Mouse (Mus musculus): Measurements from ENCODE around the gene Cypt3. TPM values are rescaled to one million over a fixed set of nuclear protein-coding genes. Genes with fewer than 3 reads are reported as not detected.

Cypt3 gene
- polyA plus RNA-seq (2016; fragmentation: Nextera tagmentation; extraction: Ambion mirVana): not detected in 2 replicates

DNA sequence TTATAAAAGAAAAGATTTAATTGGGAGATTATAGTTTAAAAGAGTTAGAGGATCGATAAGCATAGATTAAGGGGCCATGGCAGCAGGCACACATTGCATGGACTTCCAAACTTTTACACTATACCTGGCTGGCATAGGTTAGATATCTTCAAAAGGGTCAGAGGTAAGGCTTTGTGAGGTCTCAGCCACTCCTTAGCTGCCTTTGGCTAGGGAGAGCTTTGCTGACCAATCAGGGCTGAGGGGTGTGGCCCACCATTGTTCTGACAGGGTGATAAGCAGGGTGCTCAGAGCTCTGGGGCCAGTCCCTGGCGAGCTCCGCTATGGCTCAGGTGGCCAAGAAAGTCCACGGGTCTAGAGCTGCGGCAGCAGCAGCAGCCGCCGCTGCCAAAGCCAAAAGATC lies at the start of gene Cypt3:
Gene Cypt3 (plus strand): TSS at position 301 of the 400 bp plus-strand sequence.
- no peak within 1 kb of the TSS for H3K4me2 ChIP-seq (replicated peaks)
- H3K4me3 ChIP-seq: no peak within 1 kb of the TSS
- no peak within 1 kb of the TSS for H3K9ac ChIP-seq
- no peaks in the 10 kb centered on the region for H3K4me1 ChIP-seq
- no peaks in the 10 kb centered on the region for H3K9me3 ChIP-seq
- no peaks in the 10 kb centered on the region for H3K27me3 ChIP-seq
- WGBS: 78% methylated on average over 7 of the region's 7 CpGs
- no peak within 1 kb of the TSS for H3K27ac ChIP-seq
- no peak for ATAC-seq (ENCODE audit: insufficient number of reproducible peaks, insufficient read depth, low FRiP score, low TSS enrichment)
- H3K36me3 ChIP-seq: no peaks in the 10 kb centered on the region

DNA sequence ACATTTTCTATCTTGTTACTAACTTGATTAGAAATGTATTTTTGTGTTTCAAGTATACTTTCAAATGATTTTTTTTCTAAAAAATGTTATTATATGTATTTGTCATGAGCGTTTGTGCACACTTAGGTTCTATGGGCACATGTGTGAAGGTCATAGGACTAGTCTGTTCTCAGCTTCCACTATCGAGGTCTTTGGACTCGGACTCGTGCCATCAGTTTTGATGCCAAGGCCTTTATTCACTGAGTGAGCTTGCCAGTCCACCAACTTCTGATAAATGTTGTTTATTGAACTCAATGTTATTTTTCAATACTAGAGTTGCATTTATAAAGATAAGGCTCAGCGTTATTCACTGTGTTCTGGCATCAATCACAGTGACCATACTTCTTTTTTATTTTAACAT lies 42.9 kb upstream of the Cypt3 start:
- no peak overlapping the region for H3K4me2 ChIP-seq (replicated peaks)
- no peaks in the 10 kb centered on the region for H3K4me1 ChIP-seq
- 85% methylated on average over 5 of the region's 5 CpGs for WGBS
- no peak overlapping the region for H3K4me3 ChIP-seq
- H3K9ac ChIP-seq: no peak overlapping the region
- no peaks in the 10 kb centered on the region for H3K36me3 ChIP-seq
- H3K27ac ChIP-seq: no peak overlapping the region
- H3K27me3 ChIP-seq: no peaks in the 10 kb centered on the region
- ATAC-seq (ENCODE audit: insufficient number of reproducible peaks, insufficient read depth, low FRiP score, low TSS enrichment): no peak
- H3K9me3 ChIP-seq: no peaks in the 10 kb centered on the region

DNA sequence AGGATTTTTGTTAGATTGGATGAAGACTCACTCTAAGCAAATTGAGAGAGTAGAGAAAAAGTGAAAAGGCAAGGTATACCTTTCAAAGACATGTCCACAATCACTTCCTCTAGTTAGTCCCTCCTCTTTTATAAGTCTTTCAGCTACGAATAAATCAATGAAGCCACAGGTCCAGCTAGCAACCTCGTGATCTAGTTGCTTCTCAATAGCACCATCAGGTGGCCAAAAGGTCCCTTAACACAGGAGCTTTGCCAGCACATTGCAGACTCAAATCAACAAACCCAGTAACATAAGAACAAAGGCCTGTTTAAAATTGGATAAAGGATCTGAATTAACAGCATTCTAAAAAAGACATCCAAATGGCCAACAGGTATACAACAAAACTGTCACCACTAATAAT lies 30.0 kb upstream of the Cypt3 start:
- no peak for ATAC-seq (ENCODE audit: insufficient number of reproducible peaks, insufficient read depth, low FRiP score, low TSS enrichment)
- Histone ChIP-seq H3K27ac (no peak overlapping the region), H3K27me3 (no peaks in the 10 kb centered on the region), H3K9ac (no peak overlapping the region), H3K4me2 (replicated peaks) (no peak overlapping the region), H3K4me1 (no peaks in the 10 kb centered on the region), H3K4me3 (no peak overlapping the region), H3K36me3 (no peaks in the 10 kb centered on the region), H3K9me3 (no peaks in the 10 kb centered on the region)
- 40% methylated on average over 2 of the region's 2 CpGs for WGBS

DNA sequence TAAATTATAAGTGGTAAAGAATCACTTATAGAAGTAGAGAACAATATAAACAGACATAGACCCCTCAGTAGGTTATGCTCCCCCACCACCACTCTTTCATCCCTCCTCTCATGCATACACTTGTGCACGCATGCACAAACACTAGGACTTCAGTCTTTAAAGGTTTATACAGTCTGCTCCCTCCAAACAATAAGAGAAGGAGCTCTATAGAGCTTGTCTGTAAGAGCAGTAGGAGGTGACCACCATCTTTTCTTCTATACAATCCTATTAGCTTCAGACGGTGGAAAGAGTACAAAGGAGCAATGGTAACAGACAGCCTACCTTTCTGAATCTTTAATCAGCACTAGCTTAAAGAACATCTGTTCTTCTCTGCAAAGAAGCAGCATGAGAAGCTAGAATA lies 1.8 kb upstream of the Cypt3 start:
- H3K4me1 ChIP-seq: no peaks in the 10 kb centered on the region
- no peaks in the 10 kb centered on the region for H3K9me3 ChIP-seq
- no peaks in the 10 kb centered on the region for H3K27me3 ChIP-seq
- H3K27ac ChIP-seq: no peak overlapping the region
- ATAC-seq (ENCODE audit: insufficient number of reproducible peaks, insufficient read depth, low FRiP score, low TSS enrichment): no peak
- H3K4me2 ChIP-seq (replicated peaks): no peak overlapping the region
- H3K36me3 ChIP-seq: no peaks in the 10 kb centered on the region
- WGBS: 48% methylated on average over 2 of the region's 2 CpGs
- no peak overlapping the region for H3K4me3 ChIP-seq
- H3K9ac ChIP-seq: no peak overlapping the region

DNA sequence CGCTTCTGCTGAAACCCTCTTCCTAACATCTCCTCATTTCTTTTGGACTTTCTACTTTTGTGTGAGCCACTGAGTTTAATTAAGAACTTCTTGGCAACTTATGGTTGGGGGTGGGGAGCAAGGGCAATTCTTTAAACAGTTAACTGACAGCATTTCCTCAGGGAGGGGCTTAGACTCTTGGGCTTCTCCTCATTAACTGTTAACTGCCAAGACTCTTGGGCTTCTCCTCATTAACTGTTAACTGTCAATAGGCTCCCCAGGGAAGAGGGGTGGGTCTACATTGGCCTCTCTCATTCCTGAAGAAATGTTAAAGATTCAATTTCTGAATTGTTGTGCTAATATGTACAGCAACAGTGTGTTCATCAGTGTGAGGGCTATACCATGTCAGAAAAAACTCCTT lies 6.3 kb downstream of the Cypt3 start:
- Histone ChIP-seq H3K4me1 (no peaks in the 10 kb centered on the region), H3K27me3 (no peaks in the 10 kb centered on the region), H3K4me2 (replicated peaks) (no peak overlapping the region), H3K4me3 (no peak overlapping the region), H3K36me3 (no peaks in the 10 kb centered on the region), H3K9me3 (no peaks in the 10 kb centered on the region), H3K9ac (no peak overlapping the region), H3K27ac (no peak overlapping the region)
- no peak for ATAC-seq (ENCODE audit: insufficient number of reproducible peaks, insufficient read depth, low FRiP score, low TSS enrichment)
- WGBS: 69% methylated on average over 1 of the region's 1 CpGs

DNA sequence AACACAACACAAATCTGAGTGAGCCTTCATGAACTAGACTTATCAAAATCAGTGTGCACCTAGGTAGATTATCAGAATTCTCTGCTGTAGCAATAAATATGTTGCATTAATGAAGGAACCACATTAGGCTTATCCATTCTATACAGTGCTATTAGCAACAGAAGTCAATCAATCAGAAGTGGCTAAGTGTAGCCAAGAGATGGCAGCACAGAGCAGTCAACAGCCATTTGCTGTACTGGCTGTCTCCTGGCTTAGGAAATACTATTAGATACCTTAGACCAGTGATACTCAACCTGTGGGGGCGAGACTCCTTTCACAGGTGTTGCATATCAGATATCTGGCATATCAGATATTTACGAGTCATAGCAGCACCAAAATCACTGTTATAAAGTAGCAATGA lies 41.2 kb downstream of the Cypt3 start:
- H3K4me2 ChIP-seq (replicated peaks): no peak overlapping the region
- no peak overlapping the region for H3K9ac ChIP-seq
- no peak for ATAC-seq (ENCODE audit: insufficient number of reproducible peaks, insufficient read depth, low FRiP score, low TSS enrichment)
- 65% methylated on average over 2 of the region's 2 CpGs for WGBS
- H3K4me1 ChIP-seq: no peaks in the 10 kb centered on the region
- no peaks in the 10 kb centered on the region for H3K9me3 ChIP-seq
- H3K36me3 ChIP-seq: no peaks in the 10 kb centered on the region
- H3K27ac ChIP-seq: no peak overlapping the region
- no peak overlapping the region for H3K4me3 ChIP-seq
- H3K27me3 ChIP-seq: no peaks in the 10 kb centered on the region

Other genes with a start within 250 kb of the Cypt3 start
- gene Ubqln2, start 60.4 kb upstream of the Cypt3 start, polyA plus RNA-seq (2016; fragmentation: Nextera tagmentation; extraction: Ambion mirVana): 29.3 and 31.0 TPM in 2 replicates
- gene Kctd12b, start 137.8 kb downstream of the Cypt3 start, polyA plus RNA-seq (2016; fragmentation: Nextera tagmentation; extraction: Ambion mirVana): 8.4 and 10.2 TPM in 2 replicates
- gene Nbdy, start 165.0 kb downstream of the Cypt3 start, polyA plus RNA-seq (2016; fragmentation: Nextera tagmentation; extraction: Ambion mirVana): 107 and 108 TPM in 2 replicates